ENCODE assay signal across 8 mouse cellular contexts in genomic region chr6:4600085-4600657, GRCm38 (mm10). TPM values are rescaled to one million over a fixed set of nuclear protein-coding genes. Genes with fewer than 3 reads are reported as not detected.
DNase-seq lines count a peak whose midpoint lies in the region; ATAC-seq and TF ChIP-seq lines count a peak whose summit lies in the region.

No protein-coding gene starts in this region.

- TF ChIP-seq POLR2A in bone marrow, adult 2 months (IDR thresholded peaks at IDR 0.05; ENCODE audit: borderline replicate concordance, control insufficient read depth, low read depth, low read length): no peak

- no peaks in the 10 kb centered on the region for H3K27me3 ChIP-seq in kidney, embryonic 14.5 days (ENCODE audit: control insufficient read depth, insufficient read depth, low read length)
- H3K27me3 ChIP-seq in hindbrain, embryonic 14.5 days (ENCODE audit: control insufficient read depth, insufficient read depth, low read length): no peaks in the 10 kb centered on the region
- no peaks in the 10 kb centered on the region for H3K27me3 ChIP-seq in midbrain, embryonic 13.5 days

- H3K4me3 ChIP-seq in kidney, embryonic 14.5 days (ENCODE audit: low read length): peak overlapping the region; percentile 74
- peak overlapping the region; percentile 87 for H3K4me3 ChIP-seq in bone marrow, adult 2 months (replicated peaks; ENCODE audit: control insufficient read depth, low read depth, low read length)
- H3K4me3 ChIP-seq in hindbrain, embryonic 14.5 days (replicated peaks; ENCODE audit: low read length): peak overlapping the region; percentile 81
- peak overlapping the region; percentile 73 for H3K4me3 ChIP-seq in midbrain, embryonic 13.5 days (replicated peaks)

- H3K36me3 ChIP-seq in kidney, embryonic 14.5 days (ENCODE audit: control insufficient read depth, insufficient read depth, low read length): no peaks in the 10 kb centered on the region
- H3K36me3 ChIP-seq in hindbrain, embryonic 14.5 days (replicated peaks; ENCODE audit: control insufficient read depth, insufficient read depth): no peaks in the 10 kb centered on the region
- no peaks in the 10 kb centered on the region for H3K36me3 ChIP-seq in midbrain, embryonic 13.5 days

- peak; percentile 15; the same call in 1 of the 2 replicates for ATAC-seq in kidney, embryonic 14.5 days (ENCODE audit: low FRiP score, low TSS enrichment)
- peak; percentile 19 for ATAC-seq in hindbrain, embryonic 14.5 days (ENCODE audit: low FRiP score)
- ATAC-seq in midbrain, embryonic 13.5 days: peak; percentile 12

- peak overlapping the region; percentile 89 for H3K4me2 ChIP-seq in kidney, embryonic 14.5 days (replicated peaks; ENCODE audit: low read depth, low read length)
- H3K4me2 ChIP-seq in hindbrain, embryonic 14.5 days (replicated peaks): peak overlapping the region; percentile 98
- H3K4me2 ChIP-seq in midbrain, embryonic 13.5 days (replicated peaks): peak overlapping the region; percentile 92

- peaks cover 13% of the 10 kb centered on the region for H3K4me1 ChIP-seq in kidney, embryonic 14.5 days (ENCODE audit: control insufficient read depth, insufficient read depth, low read length)
- H3K4me1 ChIP-seq in bone marrow, adult 2 months (ENCODE audit: control insufficient read depth, insufficient read depth, low read length): no peaks in the 10 kb centered on the region; the same call in 1 of the 2 replicates
- peaks cover 29% of the 10 kb centered on the region for H3K4me1 ChIP-seq in hindbrain, embryonic 14.5 days (replicated peaks; ENCODE audit: control insufficient read depth, insufficient read depth, low read length)
- H3K4me1 ChIP-seq in midbrain, embryonic 13.5 days (replicated peaks): peaks cover 33% of the 10 kb centered on the region

- WGBS in kidney, embryonic 14.5 days: 18% methylated on average over 7 of the region's 7 CpGs
- WGBS in bone marrow, adult 2 months: 22% methylated on average over 7 of the region's 7 CpGs
- WGBS in hindbrain, embryonic 14.5 days: 42% methylated on average over 6 of the region's 7 CpGs
- 38% methylated on average over 7 of the region's 7 CpGs for WGBS in midbrain, embryonic 13.5 days

- no peaks in the 10 kb centered on the region for H3K9me3 ChIP-seq in kidney, embryonic 14.5 days (ENCODE audit: control insufficient read depth, low read length)
- H3K9me3 ChIP-seq in hindbrain, embryonic 14.5 days (ENCODE audit: control insufficient read depth, low read length): no peaks in the 10 kb centered on the region
- H3K9me3 ChIP-seq in midbrain, embryonic 13.5 days: no peaks in the 10 kb centered on the region

- peak overlapping the region; percentile 96 for H3K9ac ChIP-seq in kidney, embryonic 14.5 days (ENCODE audit: low read depth, low read length)
- peak overlapping the region; percentile 98 for H3K9ac ChIP-seq in hindbrain, embryonic 14.5 days
- peak overlapping the region; percentile 95 for H3K9ac ChIP-seq in midbrain, embryonic 13.5 days (replicated peaks)

- no peak for TF ChIP-seq CTCF in bone marrow, adult 2 months (IDR thresholded peaks at IDR 0.05; ENCODE audit: control insufficient read depth, insufficient read depth, low read length)

- peak overlapping the region; percentile 88; the same call in 1 of the 2 replicates for H3K27ac ChIP-seq in kidney, embryonic 14.5 days (ENCODE audit: low read depth, low read length)
- H3K27ac ChIP-seq in bone marrow, adult 2 months (ENCODE audit: control insufficient read depth, insufficient read depth, low read depth, low read length, poor library complexity): peak overlapping the region; percentile 95; the same call in 1 of the 2 replicates
- peak overlapping the region; percentile 98 for H3K27ac ChIP-seq in hindbrain, embryonic 14.5 days
- peak overlapping the region; percentile 95 for H3K27ac ChIP-seq in midbrain, embryonic 13.5 days

- no peak for DNase-seq in kidney, adult 11 months
- peak; percentile 30 for DNase-seq in hindbrain, embryonic 14.5 days (ENCODE audit: low spot score)
- DNase-seq in ovary, postnatal 10 days (ENCODE audit: low spot score): no peak
- DNase-seq in adrenal gland, postnatal 14 days: no peak
- no peak for DNase-seq in adrenal gland, postnatal 4 days (ENCODE audit: low spot score in 2 of 2)

RNA-seq across cellular contexts. Expression of gene Casd1, which starts 0.5 kb away (rescaled TPM):
- 23.3 and 47.5 TPM in 2 replicates for polyA plus RNA-seq in kidney, embryonic 14.5 days (2014; fragmentation: Nextera tagmentation; extraction: Ambion mirVana)
- 3.3 and 6.2 TPM in 2 replicates for polyA plus RNA-seq in bone marrow, adult 2 months (2011; ENCODE audit: insufficient read depth, insufficient read length, low replicate concordance, missing spikeins)
- polyA plus RNA-seq in hindbrain, embryonic 14.5 days (2014; fragmentation: Nextera tagmentation; extraction: Ambion mirVana): 57.9 and 63.7 TPM in 2 replicates
- polyA plus RNA-seq in midbrain, embryonic 13.5 days (2015; fragmentation: Nextera tagmentation; extraction: Ambion mirVana): 39.0 and 39.9 TPM in 2 replicates
- total RNA-seq in adrenal gland, postnatal 14 days (2021): 32.3 and 35.3 TPM in 2 replicates
- 10 to 100 TPM; 36.8 to 43.8 TPM for total RNA-seq in adrenal gland, postnatal 4 days (2021)
